In the genomic region with DNA sequence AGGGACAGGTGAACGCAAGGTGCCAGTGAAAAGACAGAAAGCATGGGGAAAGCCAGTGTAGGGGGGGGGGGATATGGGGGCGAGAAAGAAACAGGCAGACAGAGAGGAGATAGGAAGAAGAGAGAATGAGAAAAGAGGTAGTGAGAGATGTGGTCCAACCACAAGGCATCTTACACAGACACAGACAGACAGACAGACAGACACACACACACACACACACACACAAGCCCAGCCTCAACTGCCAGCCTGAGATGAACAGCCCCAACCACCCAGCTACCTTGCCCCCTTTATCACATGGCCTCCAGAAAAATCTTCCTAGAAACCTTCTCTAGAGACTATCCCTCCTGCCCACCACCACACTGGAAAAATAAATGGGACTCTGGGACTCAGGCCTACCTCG, we compare ENCODE assay signal across 20 mouse cellular contexts. TPM values are rescaled to one million over a fixed set of nuclear protein-coding genes. Genes with fewer than 3 reads are reported as not detected.
"Had no signal": no experiment of that assay in that cellular context is flagged by ENCODE, and none has a peak within 500 bp of the region (broad histone marks: within the 10 kb centered on the region; RNA-seq: fewer than 3 reads in every experiment).

No protein-coding gene starts in this region.

- DNase-seq: liver, embryonic 13.5 days; liver, postnatal 0 days; lung, adult 2 months; lung, postnatal 14 days; lung, postnatal 36 days; midbrain, embryonic 14.5 days; right cerebral cortex, postnatal 14 days; spleen, adult 18-20 months; thymus, adult 18-20 months; thymus, postnatal 14 days; thymus, postnatal 36 days had no signal

- H3K9me3 ChIP-seq: liver, embryonic 13.5 days; liver, embryonic 15.5 days; lung, embryonic 15.5 days; midbrain, embryonic 12.5 days; neural tube, embryonic 12.5 days had no signal

- H3K4me2 ChIP-seq: liver, embryonic 13.5 days; liver, embryonic 15.5 days; lung, embryonic 15.5 days; midbrain, embryonic 12.5 days; neural tube, embryonic 12.5 days had no signal

- H3K9ac ChIP-seq: liver, embryonic 13.5 days; liver, embryonic 15.5 days; liver, postnatal 0 days; lung, embryonic 15.5 days; midbrain, embryonic 12.5 days; neural tube, embryonic 12.5 days had no signal

- H3K4me1 ChIP-seq: liver, embryonic 13.5 days had no signal

- H3K4me3 ChIP-seq: liver, embryonic 13.5 days; liver, embryonic 15.5 days; lung, embryonic 15.5 days; midbrain, embryonic 12.5 days; neural tube, embryonic 12.5 days had no signal

- H3K36me3 ChIP-seq: liver, embryonic 13.5 days; liver, embryonic 15.5 days; lung, embryonic 15.5 days; midbrain, embryonic 12.5 days; neural tube, embryonic 12.5 days had no signal

- H3K27ac ChIP-seq: liver, embryonic 13.5 days; liver, embryonic 15.5 days; lung, embryonic 15.5 days; macrophage; midbrain, embryonic 12.5 days; neural tube, embryonic 12.5 days had no signal

RNA-seq across cellular contexts. Expression of a gene that starts 50.9 kb away (rescaled TPM):
- total RNA-seq: megakaryocyte progenitor cell, adult 5-6 weeks; monocyte, adult 5-6 weeks; neutrophil, adult 5-6 weeks had no signal
- polyA plus RNA-seq: macrophage; neural tube, embryonic 14.5 days had no signal
